Mouse (Mus musculus) G1E (cell line): ENCODE results near the gene Gm10570.

Experiments used
- CTCF ChIP-seq: IDR thresholded peaks from 2 replicates; pipeline ENCODE4 v1.5.1; 2012; ENCODE audit warnings: low read depth, low read length, inconsistent platforms, mixed read lengths
- GATA1 ChIP-seq: IDR thresholded peaks from 2 replicates; pipeline ENCODE4 v1.6.1; 2012; ENCODE audit warnings: borderline replicate concordance, low read length, inconsistent platforms, mixed read lengths
- GATA2 ChIP-seq: IDR thresholded peaks from 2 replicates; pipeline ENCODE4 v1.6.1; 2012; ENCODE audit warnings: low read depth, low read length, inconsistent platforms, borderline replicate concordance
- TAL1 ChIP-seq: conservative IDR thresholded peaks from 2 replicates; pipeline ENCODE4 v1.6.1; 2012; ENCODE audit warnings: low read depth, low read length, inconsistent platforms, mixed read lengths

DNA sequence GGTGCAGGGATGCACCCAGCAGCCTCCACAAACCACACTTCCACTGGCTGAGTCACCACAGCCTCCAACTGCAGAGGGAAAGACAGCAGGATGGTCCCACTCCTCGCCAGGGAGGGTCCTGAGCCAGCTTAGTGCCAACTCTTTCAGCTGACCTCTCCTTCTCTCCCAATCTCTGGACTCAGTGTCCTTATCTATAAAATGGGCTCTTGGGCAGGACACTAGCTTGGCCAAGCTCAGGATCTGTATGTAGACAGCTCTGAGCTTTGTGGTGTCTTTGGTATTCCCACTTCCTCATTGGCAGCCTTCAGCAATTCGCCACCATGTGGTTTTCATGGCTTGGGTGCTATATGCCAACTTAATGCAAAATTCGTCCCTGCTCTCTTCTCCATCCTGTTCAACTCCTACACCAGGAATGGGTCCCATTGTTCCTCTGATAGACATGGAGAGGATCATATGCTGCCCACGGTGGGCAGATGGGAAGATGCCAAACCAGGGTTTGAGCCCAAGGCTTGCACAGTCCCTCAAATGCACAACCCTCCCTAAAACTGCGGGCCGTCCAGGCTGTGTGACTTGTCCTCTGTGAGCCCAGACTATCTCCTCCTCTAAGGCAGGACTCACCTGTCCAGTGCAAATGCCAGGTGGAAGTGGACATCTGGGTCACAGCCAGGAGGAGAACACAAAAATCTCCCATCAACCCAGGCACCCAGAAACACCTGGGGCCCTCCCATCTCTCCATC, 37.7 kb downstream of the Gm10570 start:
- no peak for TF ChIP-seq GATA1
- TF ChIP-seq CTCF = no peak
- TF ChIP-seq TAL1 = no peak
- TF ChIP-seq GATA2 = no peak
